Mouse (Mus musculus): Measurements from ENCODE around the gene Urm1. TPM values are rescaled to one million over a fixed set of nuclear protein-coding genes. Genes with fewer than 3 reads are reported as not detected.
A peak's percentile ranks its signal among the peaks of the same experiment; 100 is the strongest.

Urm1 gene
- polyA plus RNA-seq, 1 experiment from 2014 or later = 20.9 TPM

- no peaks in the 10 kb centered on the region for H3K9me3 ChIP-seq
- H3K4me3 ChIP-seq = no peak overlapping the region
- no peak overlapping the region for H3K9ac ChIP-seq
- peaks cover 15% of the 10 kb centered on the region for H3K4me1 ChIP-seq
- no peak for ATAC-seq (replicated peaks)
- no peak overlapping the region for H3K4me2 ChIP-seq
- WGBS = 42% methylated on average over 10 of the region's 10 CpGs
- no peak overlapping the region for H3K27ac ChIP-seq
- H3K27me3 ChIP-seq (replicated peaks) = no peaks in the 10 kb centered on the region
- no peaks in the 10 kb centered on the region for H3K36me3 ChIP-seq (replicated peaks)
These were observed 35.8 kb downstream of the Urm1 start for GRCm38 (mm10) chr2:29855585-29856210.

- Histone ChIP-seq H3K36me3 (replicated peaks) (no peaks in the 10 kb centered on the region), H3K4me1 (peaks cover 15% of the 10 kb centered on the region), H3K4me3 (no peak overlapping the region), H3K27me3 (replicated peaks) (no peaks in the 10 kb centered on the region), H3K9me3 (no peaks in the 10 kb centered on the region), H3K4me2 (no peak overlapping the region), H3K9ac (peak overlapping the region; percentile 12; the same call in 1 of the 2 replicates), H3K27ac (peak overlapping the region; percentile 55; the same call in 1 of the 2 replicates)
- WGBS = 6% methylated on average over 19 of the region's 19 CpGs
- no peak for ATAC-seq (replicated peaks)
These were observed 36.8 kb downstream of the Urm1 start for GRCm38 (mm10) chr2:29856451-29857260.

GRCm38 (mm10) chr2:29857341-29857740, 37.5 kb downstream of the Urm1 start:
- Histone ChIP-seq H3K36me3 (replicated peaks) (no peaks in the 10 kb centered on the region), H3K9me3 (no peaks in the 10 kb centered on the region), H3K4me1 (peaks cover 15% of the 10 kb centered on the region), H3K4me2 (no peak overlapping the region), H3K27me3 (replicated peaks) (no peaks in the 10 kb centered on the region), H3K4me3 (no peak overlapping the region), H3K9ac (no peak overlapping the region), H3K27ac (no peak overlapping the region)
- 39% methylated on average over 2 of the region's 2 CpGs for WGBS
- no peak for ATAC-seq (replicated peaks)

- H3K9me3 ChIP-seq = no peaks in the 10 kb centered on the region
- no peaks in the 10 kb centered on the region for H3K27me3 ChIP-seq (replicated peaks)
- H3K4me1 ChIP-seq = peaks cover 12% of the 10 kb centered on the region
- H3K4me2 ChIP-seq = no peak overlapping the region
- no peak overlapping the region for H3K9ac ChIP-seq
- H3K36me3 ChIP-seq (replicated peaks) = no peaks in the 10 kb centered on the region
- H3K4me3 ChIP-seq = no peak overlapping the region
- H3K27ac ChIP-seq = no peak overlapping the region
- 66% methylated on average over 5 of the region's 5 CpGs for WGBS
- ATAC-seq (replicated peaks) = no peak
These were observed 38.1 kb downstream of the Urm1 start for GRCm38 (mm10) chr2:29857967-29858366.

GRCm38 (mm10) chr2:29858748-29859473, 39.0 kb downstream of the Urm1 start:
- no peak overlapping the region for H3K9ac ChIP-seq
- H3K4me2 ChIP-seq = no peak overlapping the region
- WGBS = 11% methylated on average over 5 of the region's 5 CpGs
- no peaks in the 10 kb centered on the region for H3K36me3 ChIP-seq (replicated peaks)
- H3K4me3 ChIP-seq = no peak overlapping the region
- ATAC-seq (replicated peaks) = no peak
- no peaks in the 10 kb centered on the region for H3K27me3 ChIP-seq (replicated peaks)
- no peaks in the 10 kb centered on the region for H3K9me3 ChIP-seq
- H3K27ac ChIP-seq = no peak overlapping the region
- peaks cover 12% of the 10 kb centered on the region for H3K4me1 ChIP-seq

GRCm38 (mm10) chr2:29865125-29865524, 45.2 kb downstream of the Urm1 start:
- Histone ChIP-seq H3K9me3 (no peaks in the 10 kb centered on the region), H3K27ac (no peak overlapping the region), H3K4me2 (no peak overlapping the region), H3K4me1 (peaks cover 16% of the 10 kb centered on the region), H3K27me3 (replicated peaks) (no peaks in the 10 kb centered on the region), H3K4me3 (no peak overlapping the region), H3K36me3 (replicated peaks) (no peaks in the 10 kb centered on the region), H3K9ac (no peak overlapping the region)
- WGBS = 84% methylated on average over 4 of the region's 4 CpGs
- no peak for ATAC-seq (replicated peaks)

- 0% methylated on average over 42 of the region's 44 CpGs for WGBS
- Histone ChIP-seq H3K27ac (peak within 1 kb of the TSS; percentile 78), H3K27me3 (replicated peaks) (no peaks in the 10 kb centered on the region), H3K9me3 (no peaks in the 10 kb centered on the region), H3K9ac (peak within 1 kb of the TSS; percentile 56), H3K4me2 (peak within 1 kb of the TSS; percentile 77), H3K4me1 (peaks cover 19% of the 10 kb centered on the region), H3K36me3 (replicated peaks) (no peaks in the 10 kb centered on the region), H3K4me3 (peak within 1 kb of the TSS; percentile 51)
- peak; percentile 91 for ATAC-seq (replicated peaks)
These were observed 49.2 kb downstream of the Urm1 start, which contains the start of gene Cercam for GRCm38 (mm10) chr2:29868949-29869645. TSS of gene Cercam (plus strand) at chr2:29869164.

GRCm38 (mm10) chr2:29869646-29870451, 50.0 kb downstream of the Urm1 start:
- H3K9ac ChIP-seq = peak overlapping the region; percentile 56
- H3K4me3 ChIP-seq = peak overlapping the region; percentile 51
- 5% methylated on average over 17 of the region's 17 CpGs for whole genome bisulfite sequencing
- H3K27me3 ChIP-seq (replicated peaks) = no peaks in the 10 kb centered on the region
- no peaks in the 10 kb centered on the region for H3K9me3 ChIP-seq
- no peaks in the 10 kb centered on the region for H3K36me3 ChIP-seq (replicated peaks)
- H3K4me2 ChIP-seq = peak overlapping the region; percentile 77
- H3K27ac ChIP-seq = peak overlapping the region; percentile 78
- H3K4me1 ChIP-seq = peaks cover 19% of the 10 kb centered on the region
- peak; percentile 38 for ATAC-seq (replicated peaks)

- no peaks in the 10 kb centered on the region for H3K36me3 ChIP-seq (replicated peaks)
- ATAC-seq (replicated peaks) = no peak
- no peak overlapping the region for H3K9ac ChIP-seq
- WGBS = 97% methylated on average over 10 of the region's 10 CpGs
- H3K4me2 ChIP-seq = no peak overlapping the region
- H3K9me3 ChIP-seq = no peaks in the 10 kb centered on the region
- H3K4me3 ChIP-seq = no peak overlapping the region
- no peak overlapping the region for H3K27ac ChIP-seq
- H3K4me1 ChIP-seq = peaks cover 19% of the 10 kb centered on the region
- no peaks in the 10 kb centered on the region for H3K27me3 ChIP-seq (replicated peaks)
These were observed 52.9 kb downstream of the Urm1 start for GRCm38 (mm10) chr2:29872581-29873295.

GRCm38 (mm10) chr2:29873801-29874200, 53.9 kb downstream of the Urm1 start:
- H3K4me1 ChIP-seq = peaks cover 15% of the 10 kb centered on the region
- 90% methylated on average over 4 of the region's 4 CpGs for WGBS
- no peak overlapping the region for H3K4me3 ChIP-seq
- H3K9me3 ChIP-seq = no peaks in the 10 kb centered on the region
- H3K4me2 ChIP-seq = no peak overlapping the region
- no peak overlapping the region for H3K27ac ChIP-seq
- no peaks in the 10 kb centered on the region for H3K27me3 ChIP-seq (replicated peaks)
- H3K36me3 ChIP-seq (replicated peaks) = no peaks in the 10 kb centered on the region
- ATAC-seq (replicated peaks) = no peak
- H3K9ac ChIP-seq = no peak overlapping the region

GRCm38 (mm10) chr2:29878061-29878460, 58.2 kb downstream of the Urm1 start:
- no peak overlapping the region for H3K27ac ChIP-seq
- H3K9me3 ChIP-seq = no peaks in the 10 kb centered on the region
- H3K36me3 ChIP-seq (replicated peaks) = no peaks in the 10 kb centered on the region
- 53% methylated on average over 4 of the region's 4 CpGs for WGBS
- H3K4me2 ChIP-seq = no peak overlapping the region
- H3K4me3 ChIP-seq = no peak overlapping the region
- no peaks in the 10 kb centered on the region for H3K4me1 ChIP-seq
- H3K9ac ChIP-seq = no peak overlapping the region
- 0 out of 2 replicates have a peak, but pooled peaks have one; percentile 11 for ATAC-seq (replicated peaks)
- H3K27me3 ChIP-seq (replicated peaks) = no peaks in the 10 kb centered on the region
